Mouse (Mus musculus) lung, embryonic 15.5 days (tissue): ENCODE measurements at regions not wholly inside any gene's neighbourhood (a gene's known extent, or its start where the extent isn't known, plus 50 kb on each side); places are given as distances from the start of the nearest gene placed in this dataset.
"Not testable (repeated sequence)": the region's sequence is repeated elsewhere in the genome, so short reads cannot be mapped to it uniquely, and the experiment has no call there.

Experiments
- ATAC-seq: fragments of 200-750 bp; cut with Nextera tagmentation; 2 replicates; pipeline ENCODE4 v1.8.0; 2017; ENCODE audit warnings: moderate number of reproducible peaks, borderline replicate concordance; ENCODE audit not compliant: low FRiP score, low TSS enrichment; ENCODE audit errors: extremely low read depth
- H3K27ac ChIP-seq: fragments of 300-500 bp; sonication (generic); 2 replicates; pipeline ENCODE4 v1.5.1; 2015; ENCODE audit warnings: moderate library complexity, mild to moderate bottlenecking, inconsistent platforms
- H3K27me3 ChIP-seq: fragments of 300-500 bp; sonication (generic); 2 replicates; pipeline ENCODE4 v1.6.1; 2015; ENCODE audit warnings: inconsistent platforms
- H3K36me3 ChIP-seq: fragments of 300-500 bp; sonication (generic); 2 replicates; pipeline ENCODE4 v1.6.1; 2015; ENCODE audit warnings: inconsistent platforms
- H3K4me1 ChIP-seq: fragments of 300-500 bp; sonication (generic); 2 replicates; pipeline ENCODE4 v1.6.1; 2015; ENCODE audit warnings: inconsistent platforms
- H3K4me2 ChIP-seq: fragments of 300-500 bp; sonication (generic); 2 replicates; pipeline ENCODE4 v1.6.1; 2015; ENCODE audit warnings: inconsistent platforms, mild to moderate bottlenecking, moderate library complexity
- H3K4me3 ChIP-seq: fragments of 300-500 bp; sonication (generic); 2 replicates; pipeline ENCODE4 v1.5.1; 2015; ENCODE audit warnings: mild to moderate bottlenecking, inconsistent platforms
- H3K9ac ChIP-seq: fragments of 300-500 bp; sonication (generic); 2 replicates; pipeline ENCODE4 v1.6.1; 2015; ENCODE audit warnings: inconsistent platforms
- H3K9me3 ChIP-seq: fragments of 300-500 bp; sonication (generic); 2 replicates; pipeline ENCODE4 v1.6.1; 2016; ENCODE audit warnings: inconsistent platforms
- WGBS: fragments of 180-500 bp; shearing (Covaris S2); methylation state at CpG from one replicate; pipeline ENCODE4 v1.1.7; 2015; 5-methylcytosine and 5-hydroxymethylcytosine counted together

DNA sequence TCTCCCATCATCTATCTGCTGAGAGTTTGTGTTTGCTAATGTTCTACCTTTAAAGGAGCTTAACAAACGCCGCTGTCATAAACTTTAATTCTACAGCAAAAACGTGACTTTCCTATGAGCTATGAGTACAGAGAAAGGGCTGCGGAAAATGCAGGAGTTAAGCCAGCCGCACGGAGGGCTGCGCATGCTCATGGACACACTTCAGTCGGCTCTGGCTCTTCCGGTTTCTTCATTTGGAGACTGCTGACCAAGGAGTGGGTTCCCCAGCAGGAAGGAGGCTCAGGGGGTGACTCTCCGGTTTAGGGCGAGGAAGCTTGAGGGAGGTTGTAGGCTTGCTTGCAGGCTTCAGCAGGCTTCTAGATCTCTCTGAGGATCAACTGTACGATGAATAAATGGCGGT lies 59.3 kb downstream of the Sox2 start:
- no peak overlapping the region for H3K4me2 ChIP-seq
- H3K9me3 ChIP-seq, result no peaks in the 10 kb centered on the region
- no peak overlapping the region for H3K27ac ChIP-seq
- no peaks in the 10 kb centered on the region for H3K27me3 ChIP-seq
- ATAC-seq, result no peak
- H3K4me1 ChIP-seq, result no peaks in the 10 kb centered on the region
- H3K4me3 ChIP-seq, result no peak overlapping the region
- 84% methylated on average over 13 of the region's 13 CpGs for WGBS
- H3K36me3 ChIP-seq, result no peaks in the 10 kb centered on the region
- H3K9ac ChIP-seq, result no peak overlapping the region

DNA sequence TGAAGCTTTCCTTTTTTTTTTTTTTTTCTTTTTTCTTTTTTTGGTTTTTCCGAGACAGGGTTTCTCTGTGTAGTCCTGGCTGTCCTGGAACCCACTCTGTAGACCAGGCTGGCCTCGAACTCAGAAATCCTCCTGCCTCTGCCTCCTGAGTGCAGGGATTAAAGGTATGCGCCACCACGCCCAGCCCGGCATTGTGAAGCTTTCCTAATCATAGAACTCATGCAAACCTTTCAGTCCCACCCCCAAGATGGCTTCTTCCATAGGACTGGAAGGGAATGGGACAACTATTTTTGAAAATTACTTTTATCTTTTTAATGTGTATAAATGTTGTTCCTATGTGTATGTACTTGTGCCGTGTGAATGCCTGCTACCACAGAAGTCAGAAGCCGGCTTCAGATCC lies 61.9 kb downstream of the Sox2 start:
- H3K36me3 ChIP-seq, ATAC-seq, H3K27me3 ChIP-seq, H3K27ac ChIP-seq, H3K4me2 ChIP-seq, H3K9ac ChIP-seq, H3K9me3 ChIP-seq, H3K4me3 ChIP-seq, H3K4me1 ChIP-seq: not testable (repeated sequence)
- 87% methylated on average over 7 of the region's 7 CpGs for WGBS

DNA sequence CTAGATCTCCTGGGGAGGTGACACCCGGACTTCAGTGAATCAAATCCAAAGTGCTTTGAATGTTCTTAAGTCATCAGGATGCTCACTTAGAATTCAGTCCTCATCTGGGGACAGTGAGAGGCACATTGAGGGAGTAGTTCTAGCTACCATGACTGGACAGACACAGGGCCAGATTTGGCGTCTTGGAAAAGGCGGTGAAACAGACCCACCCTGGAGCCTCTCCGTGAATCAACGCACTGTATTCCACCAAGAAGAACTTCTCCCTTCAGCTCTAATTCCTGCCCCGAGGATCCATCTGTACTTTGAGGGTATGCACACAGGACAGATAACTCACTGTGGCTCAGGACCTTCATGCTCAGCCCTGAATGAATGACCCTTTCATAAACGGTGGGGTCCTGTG lies 72.3 kb downstream of the Sox2 start:
- Histone ChIP-seq H3K4me1 (no peaks in the 10 kb centered on the region), H3K36me3 (no peaks in the 10 kb centered on the region), H3K9ac (no peak overlapping the region), H3K27me3 (no peaks in the 10 kb centered on the region), H3K9me3 (no peaks in the 10 kb centered on the region), H3K4me3 (no peak overlapping the region), H3K27ac (no peak overlapping the region), H3K4me2 (no peak overlapping the region)
- WGBS, result 80% methylated on average over 7 of the region's 7 CpGs
- ATAC-seq, result no peak

DNA sequence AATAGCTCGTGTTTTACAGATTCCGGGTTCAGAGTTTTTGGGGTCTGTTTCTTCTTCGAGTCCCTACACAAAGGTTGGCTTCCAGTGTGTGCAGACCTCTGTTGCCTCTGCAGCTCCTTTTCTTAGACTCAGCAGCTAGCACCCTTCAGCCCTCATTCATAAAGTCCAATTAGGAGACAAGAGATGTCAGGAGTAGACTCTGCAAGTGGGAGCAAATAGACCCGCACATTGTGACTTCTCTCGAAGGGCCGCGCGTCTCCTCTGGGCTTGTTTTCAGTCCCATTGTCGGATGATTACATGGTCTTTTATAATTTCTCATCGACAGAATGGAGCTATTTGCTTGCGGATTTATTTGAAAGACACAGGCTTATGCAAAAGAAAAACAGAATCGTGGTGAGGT lies 76.8 kb downstream of the Sox2 start:
- Histone ChIP-seq H3K4me2 (no peak overlapping the region), H3K27ac (no peak overlapping the region), H3K9ac (no peak overlapping the region), H3K36me3 (no peaks in the 10 kb centered on the region), H3K9me3 (no peaks in the 10 kb centered on the region), H3K4me3 (no peak overlapping the region), H3K27me3 (no peaks in the 10 kb centered on the region), H3K4me1 (no peaks in the 10 kb centered on the region)
- WGBS, result 85% methylated on average over 12 of the region's 12 CpGs
- no peak for ATAC-seq

DNA sequence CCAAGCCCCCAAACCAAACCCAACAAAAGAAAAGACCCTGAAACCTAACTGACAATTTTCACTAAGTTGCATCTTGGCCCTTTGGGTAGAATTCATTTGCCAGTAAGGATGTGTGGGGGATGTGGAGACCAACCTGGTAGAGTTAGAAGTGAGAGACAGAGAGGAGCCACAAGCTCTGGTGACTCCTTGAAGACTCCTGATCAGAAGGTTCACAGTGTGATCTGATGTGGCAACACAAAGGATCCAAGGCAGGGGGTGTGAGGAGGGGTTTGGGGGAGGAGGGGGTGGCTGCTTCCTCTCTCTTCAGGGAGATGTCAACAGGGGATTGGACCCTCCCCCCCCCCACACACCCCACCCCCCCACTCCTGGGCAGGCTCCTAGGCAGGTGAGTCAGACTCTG lies 78.1 kb downstream of the Sox2 start:
- Histone ChIP-seq H3K27me3 (no peaks in the 10 kb centered on the region), H3K4me2 (no peak overlapping the region), H3K36me3 (no peaks in the 10 kb centered on the region), H3K4me1 (no peaks in the 10 kb centered on the region), H3K4me3 (no peak overlapping the region), H3K27ac (no peak overlapping the region), H3K9ac (no peak overlapping the region), H3K9me3 (no peaks in the 10 kb centered on the region)
- ATAC-seq, result no peak

DNA sequence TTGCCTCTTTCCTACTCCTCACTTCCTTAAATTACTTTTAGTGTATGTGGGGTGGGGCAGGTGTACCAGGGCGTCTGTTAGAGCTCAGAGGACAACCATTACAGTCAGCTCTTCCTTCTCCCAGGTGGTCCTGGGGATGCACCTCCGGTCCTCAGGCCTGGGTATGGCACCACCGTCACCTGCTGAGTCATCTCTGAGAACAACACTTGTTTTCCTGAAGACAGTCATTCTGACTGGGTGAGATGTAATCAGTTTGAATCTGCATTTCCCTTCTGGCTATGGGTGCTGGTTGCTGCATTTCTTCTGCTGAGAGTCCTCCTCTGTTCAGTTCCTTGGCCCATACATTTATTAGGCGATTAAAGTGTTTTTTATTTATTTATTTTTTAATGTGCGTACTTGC lies 84.8 kb downstream of the Sox2 start:
- ATAC-seq, result no peak
- H3K4me2 ChIP-seq, result no peak overlapping the region
- H3K27me3 ChIP-seq, result no peaks in the 10 kb centered on the region
- H3K9me3 ChIP-seq, result no peaks in the 10 kb centered on the region
- 88% methylated on average over 5 of the region's 5 CpGs for WGBS
- no peaks in the 10 kb centered on the region for H3K4me1 ChIP-seq
- H3K9ac ChIP-seq, result no peak overlapping the region
- H3K4me3 ChIP-seq, result no peak overlapping the region
- no peaks in the 10 kb centered on the region for H3K36me3 ChIP-seq
- H3K27ac ChIP-seq, result no peak overlapping the region

DNA sequence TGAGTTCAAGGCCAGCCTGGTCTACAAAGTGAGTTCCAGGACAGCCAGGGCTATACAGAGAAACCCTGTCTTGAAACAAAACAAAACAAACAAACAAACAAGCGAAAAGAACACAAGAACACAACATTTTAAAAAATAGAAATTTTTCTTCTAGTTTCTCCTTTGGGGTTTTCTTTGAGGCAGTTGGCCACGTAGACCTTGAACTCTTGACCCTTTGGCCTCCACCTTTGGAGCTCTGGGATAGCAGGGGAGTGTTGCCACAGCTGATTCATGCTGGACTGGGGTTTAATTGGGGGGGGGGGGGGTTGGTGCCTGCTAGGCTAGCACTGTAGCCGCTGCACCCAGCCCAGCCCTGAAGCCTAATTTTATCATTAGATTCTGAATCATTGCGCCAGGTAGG lies 87.8 kb downstream of the Sox2 start:
- no peak overlapping the region for H3K27ac ChIP-seq
- no peaks in the 10 kb centered on the region for H3K9me3 ChIP-seq
- H3K9ac ChIP-seq, result no peak overlapping the region
- no peak overlapping the region for H3K4me3 ChIP-seq
- no peak for ATAC-seq
- no peak overlapping the region for H3K4me2 ChIP-seq
- no peaks in the 10 kb centered on the region for H3K4me1 ChIP-seq
- no peaks in the 10 kb centered on the region for H3K36me3 ChIP-seq
- H3K27me3 ChIP-seq, result no peaks in the 10 kb centered on the region
- WGBS, result 77% methylated on average over 4 of the region's 4 CpGs

DNA sequence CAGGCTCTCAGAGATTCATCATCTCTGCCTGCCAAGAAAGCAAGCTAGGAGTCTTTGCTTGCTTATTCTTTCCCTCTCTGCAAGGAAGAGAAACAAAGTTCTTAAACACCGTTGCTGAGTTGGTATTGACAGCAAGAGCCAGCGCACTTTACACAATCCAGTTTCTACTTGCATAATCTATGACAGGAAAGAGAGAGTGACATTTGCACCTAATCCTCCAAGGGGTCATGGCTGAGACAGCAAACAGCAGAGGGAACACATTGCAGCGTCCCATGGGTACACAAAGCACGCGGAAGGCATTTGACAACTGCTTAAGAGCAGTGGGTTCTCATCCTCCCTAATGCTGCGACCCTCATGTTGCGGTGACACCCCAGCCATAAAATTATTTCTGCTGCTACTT lies 88.7 kb downstream of the Sox2 start:
- no peak overlapping the region for H3K4me3 ChIP-seq
- no peak for ATAC-seq
- no peaks in the 10 kb centered on the region for H3K4me1 ChIP-seq
- no peak overlapping the region for H3K4me2 ChIP-seq
- no peak overlapping the region for H3K9ac ChIP-seq
- no peaks in the 10 kb centered on the region for H3K9me3 ChIP-seq
- H3K27me3 ChIP-seq, result no peaks in the 10 kb centered on the region
- WGBS, result 37% methylated on average over 7 of the region's 7 CpGs
- H3K36me3 ChIP-seq, result no peaks in the 10 kb centered on the region
- no peak overlapping the region for H3K27ac ChIP-seq

DNA sequence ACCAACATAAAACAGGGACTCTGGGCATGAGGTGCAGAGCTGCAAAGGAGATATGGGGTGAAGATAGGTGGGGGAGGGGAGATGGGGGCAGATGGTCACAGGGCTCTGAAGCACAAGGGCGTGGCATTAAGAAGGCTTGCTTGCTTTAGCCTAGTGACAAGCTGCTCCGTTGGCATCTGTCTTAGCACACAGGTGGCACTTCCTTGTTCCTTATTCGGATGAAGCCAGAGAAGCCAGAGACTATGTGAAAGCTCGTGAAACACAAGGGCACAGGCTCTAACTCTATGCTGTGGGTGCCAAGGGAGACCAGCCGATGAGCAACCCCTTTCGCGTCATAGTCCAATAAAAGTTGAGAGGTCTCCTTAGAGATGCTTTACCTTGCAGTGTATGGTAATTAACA lies 89.5 kb downstream of the Sox2 start:
- Histone ChIP-seq H3K27ac (no peak overlapping the region), H3K4me1 (no peaks in the 10 kb centered on the region), H3K4me2 (no peak overlapping the region), H3K27me3 (no peaks in the 10 kb centered on the region), H3K9ac (no peak overlapping the region), H3K9me3 (no peaks in the 10 kb centered on the region), H3K36me3 (no peaks in the 10 kb centered on the region), H3K4me3 (no peak overlapping the region)
- WGBS, result 73% methylated on average over 7 of the region's 7 CpGs
- no peak for ATAC-seq

DNA sequence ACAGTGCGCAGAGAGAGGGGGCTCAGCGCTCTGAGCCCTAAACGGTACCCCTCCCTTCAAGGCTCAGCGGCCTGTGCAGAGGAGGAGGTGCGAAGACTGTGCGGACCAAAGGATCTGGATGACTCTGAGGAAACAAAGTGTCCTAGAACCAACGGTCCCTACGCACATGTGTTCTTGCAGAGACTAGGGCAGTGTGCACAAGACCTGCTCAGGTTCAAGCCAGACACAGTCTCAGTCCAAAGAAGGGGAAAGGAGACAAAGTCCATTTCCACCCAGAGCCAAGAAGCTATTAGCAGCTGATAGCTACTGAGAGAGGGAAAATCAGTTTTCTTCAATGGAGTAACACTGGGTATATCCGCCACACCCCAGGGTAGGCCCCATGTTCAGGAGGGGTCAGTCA lies 89.9 kb downstream of the Sox2 start:
- no peak for ATAC-seq
- Histone ChIP-seq H3K36me3 (no peaks in the 10 kb centered on the region), H3K9me3 (no peaks in the 10 kb centered on the region), H3K4me2 (no peak overlapping the region), H3K27me3 (no peaks in the 10 kb centered on the region), H3K4me3 (no peak overlapping the region), H3K9ac (no peak overlapping the region), H3K4me1 (no peaks in the 10 kb centered on the region), H3K27ac (no peak overlapping the region)
- 86% methylated on average over 9 of the region's 9 CpGs for WGBS

DNA sequence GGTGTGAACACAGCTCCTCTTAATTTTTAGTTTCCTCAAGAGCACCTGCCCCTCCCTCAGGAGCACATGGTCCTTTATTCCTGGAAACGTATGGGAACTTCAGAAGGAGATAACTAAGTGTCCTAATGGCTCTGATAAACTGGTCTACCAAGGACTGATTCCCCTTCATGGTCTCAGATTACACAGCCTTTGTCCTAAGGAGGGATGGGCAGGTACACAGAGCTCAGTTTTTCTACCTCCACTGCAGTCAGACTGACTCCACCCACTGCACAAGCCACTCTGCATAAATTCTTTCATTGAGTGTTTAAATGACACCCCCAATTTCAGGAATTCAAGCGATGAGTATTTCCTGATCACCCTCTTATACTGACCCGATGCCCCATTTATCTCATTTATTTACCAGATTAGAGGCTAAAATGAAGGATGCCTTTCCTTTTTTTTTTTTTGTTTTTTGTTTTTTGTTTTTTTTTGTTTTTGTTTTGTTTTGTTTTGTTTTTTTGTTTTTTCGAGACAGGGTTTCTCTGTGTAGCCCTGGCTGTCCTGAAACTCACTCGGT lies 95.1 kb downstream of the Sox2 start:
- no peaks in the 10 kb centered on the region for H3K4me1 ChIP-seq
- H3K27ac ChIP-seq, result no peak overlapping the region
- no peak overlapping the region for H3K4me3 ChIP-seq
- WGBS, result 66% methylated on average over 5 of the region's 5 CpGs
- no peak overlapping the region for H3K4me2 ChIP-seq
- no peak overlapping the region for H3K9ac ChIP-seq
- no peaks in the 10 kb centered on the region for H3K36me3 ChIP-seq
- ATAC-seq, result no peak
- H3K27me3 ChIP-seq, result no peaks in the 10 kb centered on the region
- no peaks in the 10 kb centered on the region for H3K9me3 ChIP-seq

DNA sequence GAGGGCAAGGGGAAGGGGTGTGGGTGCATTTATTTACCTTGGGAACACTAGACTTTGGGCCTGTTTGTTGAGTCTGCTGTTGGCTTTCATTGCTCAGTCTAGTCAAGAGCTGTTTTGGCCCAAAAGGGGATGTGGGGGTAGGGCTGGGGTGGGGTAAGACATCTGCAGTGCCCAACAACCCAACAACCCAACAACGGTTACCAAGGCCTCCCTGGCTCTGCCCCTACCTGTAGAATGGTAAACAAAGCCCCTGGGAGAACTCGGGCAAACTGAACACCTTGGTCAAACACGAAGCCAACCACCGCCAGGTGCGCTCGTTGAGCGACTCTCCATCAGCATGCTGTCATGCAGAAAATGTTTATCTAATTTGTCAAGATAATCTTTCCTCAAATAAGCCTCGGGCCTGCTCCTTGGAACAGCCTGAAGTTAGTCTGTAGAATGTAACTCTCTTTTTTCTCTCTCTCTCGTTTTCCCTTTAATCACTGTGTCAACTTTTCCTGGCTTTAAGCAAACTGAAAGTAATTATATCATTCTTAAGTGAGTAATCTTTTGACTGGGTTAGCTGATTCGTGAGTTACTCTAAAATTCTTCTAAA lies 97.4 kb downstream of the Sox2 start:
- 37% methylated on average over 10 of the region's 10 CpGs for WGBS
- ATAC-seq, result peak; percentile 71

DNA sequence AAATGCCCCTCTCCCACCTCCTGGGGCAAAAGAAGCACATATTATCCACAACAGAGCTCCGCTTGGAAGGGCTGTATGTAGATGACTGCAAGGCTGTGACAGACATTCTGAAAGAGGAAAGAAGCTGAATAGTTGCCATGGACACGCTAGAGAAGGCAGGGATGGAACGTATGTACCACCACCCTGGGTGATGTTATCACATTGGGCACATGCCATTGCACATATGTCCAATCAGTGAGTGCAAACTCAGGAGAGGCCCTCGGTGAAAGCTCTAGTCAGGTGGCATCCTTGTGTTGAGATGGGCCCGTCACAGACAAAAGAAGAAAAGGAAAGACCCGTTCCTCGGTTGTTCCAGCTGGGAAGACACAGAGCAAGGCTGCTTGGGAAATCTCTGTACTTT lies 99.8 kb downstream of the Sox2 start:
- 81% methylated on average over 7 of the region's 7 CpGs for WGBS
- no peaks in the 10 kb centered on the region for H3K27me3 ChIP-seq

More for the DNA sequence above, 97.4 kb downstream of the Sox2 start:
- H3K27ac ChIP-seq, result peak overlapping the region; percentile 70
- H3K4me1 ChIP-seq, result 0 out of 2 replicates have a peak, but pooled peaks cover 3% of the 10 kb centered on the region
- H3K27me3 ChIP-seq, result no peaks in the 10 kb centered on the region
- H3K9me3 ChIP-seq, result no peaks in the 10 kb centered on the region
- H3K4me2 ChIP-seq, result no peak overlapping the region
- no peak overlapping the region for H3K9ac ChIP-seq
- H3K4me3 ChIP-seq, result no peak overlapping the region
- no peaks in the 10 kb centered on the region for H3K36me3 ChIP-seq

More for the DNA sequence above, 99.8 kb downstream of the Sox2 start:
- Histone ChIP-seq H3K27ac (no peak overlapping the region), H3K9ac (no peak overlapping the region), H3K9me3 (no peaks in the 10 kb centered on the region), H3K4me3 (no peak overlapping the region), H3K4me2 (no peak overlapping the region), H3K4me1 (peaks cover 12% of the 10 kb centered on the region; the same call in 1 of the 2 replicates), H3K36me3 (no peaks in the 10 kb centered on the region)
- no peak for ATAC-seq
